Mouse (Mus musculus) skeletal muscle tissue, adult 2 months (tissue): ENCODE data around the gene Wipf2.
A peak's percentile ranks its signal among the peaks of the same experiment; 100 is the strongest.

ENCODE experiments used
- DNase-seq: peaks from one replicate; pipeline ENCODE4 v3.0.0-alpha.2; 2012; ENCODE audit warnings: low read depth, low spot score

The Wipf2 gene

GRCm38 (mm10) chr11:98943741-98944461 is 80.5 kb downstream of the Wipf2 start:
- DNase-seq: no peak

GRCm38 (mm10) chr11:98944897-98945604 is 81.6 kb downstream of the Wipf2 start:
- DNase-seq: no peak

- no peak for DNase-seq
Observed at GRCm38 (mm10) chr11:98945605-98945977, 82.2 kb downstream of the Wipf2 start.

- DNase-seq: no peak
Observed at GRCm38 (mm10) chr11:98947969-98948569, 84.6 kb downstream of the Wipf2 start.

GRCm38 (mm10) chr11:98949242-98949957 is 86.0 kb downstream of the Wipf2 start:
- no peak for DNase-seq

- DNase-seq: no peak
Observed at GRCm38 (mm10) chr11:98949958-98950460, 86.6 kb downstream of the Wipf2 start.

GRCm38 (mm10) chr11:98950484-98950883 is 87.0 kb downstream of the Wipf2 start:
- DNase-seq: no peak

- peak; percentile 95 for DNase-seq
Observed at GRCm38 (mm10) chr11:98951026-98951906, 87.8 kb downstream of the Wipf2 start.

- DNase-seq: no peak
Observed at GRCm38 (mm10) chr11:98952111-98952510, 88.7 kb downstream of the Wipf2 start.

- no peak for DNase-seq
Observed at GRCm38 (mm10) chr11:98952736-98953135, 89.3 kb downstream of the Wipf2 start.

- no peak for DNase-seq
Observed at GRCm38 (mm10) chr11:98953361-98953760, 89.9 kb downstream of the Wipf2 start.

GRCm38 (mm10) chr11:98953835-98954320 is 90.4 kb downstream of the Wipf2 start:
- no peak for DNase-seq

GRCm38 (mm10) chr11:98954373-98954772 is 90.9 kb downstream of the Wipf2 start:
- no peak for DNase-seq
